Mouse (Mus musculus) spleen, adult 2 months (tissue): ENCODE measurements around the gene A730071L15Rik. TPM values are rescaled to one million over a fixed set of nuclear protein-coding genes. Genes with fewer than 3 reads are reported as not detected.
A peak's percentile ranks its signal among the peaks of the same experiment; 100 is the strongest.

ENCODE experiments used
- DNase-seq, 2 experiments: peaks; one replicate each; pipeline versions ENCODE4 v3.0.0 to v3.0.0-alpha.2; 2012 to 2021; ENCODE audit warnings: low spot score in 2 of 2, low read depth in 1 of 2
- H3K27ac ChIP-seq: fragments of 200-500 bp; 2 replicates; pipeline ENCODE4 v1.5.1; 2012; ENCODE audit warnings: low read length, inconsistent platforms; ENCODE audit not compliant: insufficient read depth
- H3K27me3 ChIP-seq: fragments of 200-500 bp; 2 replicates; pipeline ENCODE4 v1.6.1; 2012; ENCODE audit warnings: mild to moderate bottlenecking, moderate library complexity, low read length, inconsistent platforms; ENCODE audit not compliant: control insufficient read depth, insufficient read depth
- H3K36me3 ChIP-seq: fragments of 200-500 bp; 2 replicates; pipeline ENCODE4 v1.6.1; 2012; ENCODE audit warnings: mild to moderate bottlenecking, low read length, inconsistent platforms; ENCODE audit not compliant: control insufficient read depth, insufficient read depth
- H3K4me1 ChIP-seq: fragments of 200-500 bp; 2 replicates; pipeline ENCODE4 v1.6.1; 2011; ENCODE audit warnings: inconsistent platforms; ENCODE audit not compliant: control insufficient read depth, insufficient read depth, insufficient read length
- H3K4me3 ChIP-seq: fragments of 200-500 bp; 2 replicates; pipeline ENCODE4 v1.5.1; 2011; ENCODE audit warnings: mild to moderate bottlenecking, inconsistent platforms; ENCODE audit not compliant: insufficient read depth, insufficient read length; ENCODE audit errors: extremely low read depth
- CTCF ChIP-seq: fragments of 200-500 bp; IDR thresholded peaks from 2 replicates; pipeline ENCODE4 v1.5.1; 2011; ENCODE audit warnings: mild to moderate bottlenecking, inconsistent platforms; ENCODE audit not compliant: insufficient read depth, insufficient read length, insufficient replicate concordance; ENCODE audit errors: extremely low read depth
- POLR2A ChIP-seq: fragments of 200-500 bp; IDR thresholded peaks from 2 replicates; pipeline ENCODE4 v1.6.1; 2011; ENCODE audit warnings: low read depth, low read length, inconsistent platforms
- WGBS: fragments of 180-500 bp; shearing (Covaris S2); methylation state at CpG from one replicate; pipeline ENCODE4 v1.1.7; 2018; 5-methylcytosine and 5-hydroxymethylcytosine counted together
- polyA plus RNA-seq: library from polyadenylated mRNA; depleted of rRNA; stranded (reverse); fragments of >200 nt; gene quantifications from 2 replicates; pipeline ENCODE4 v1.2.3, GENCODE M21; 2012; rRNA removed

A730071L15Rik gene
- 0.07 and 0.09 TPM in 2 replicates for polyA plus RNA-seq

- 1% methylated on average over 35 of the region's 35 CpGs for WGBS
- Histone ChIP-seq H3K36me3 (no peaks in the 10 kb centered on the region), H3K27ac (peak within 1 kb of the TSS; percentile 99), H3K4me1 (peaks cover 8% of the 10 kb centered on the region), H3K4me3 (peak within 1 kb of the TSS; percentile 94), H3K27me3 (no peaks in the 10 kb centered on the region)
- no peak for DNase-seq
- TF ChIP-seq CTCF (no peak), POLR2A (no peak)
Measured at GRCm38 (mm10) chr11:6199410-6200086, at the start of gene A730071L15Rik. A730071L15Rik (plus strand) TSS chr11:6200029.

GRCm38 (mm10) chr11:6152864-6153263 lies 47.0 kb upstream of the A730071L15Rik start:
- 28% methylated on average over 4 of the region's 4 CpGs for WGBS
- no peak for DNase-seq
- H3K4me3 ChIP-seq = no peak overlapping the region
- H3K36me3 ChIP-seq = peaks cover 13% of the 10 kb centered on the region
- peak overlapping the region; percentile 36; the same call in 1 of the 2 replicates for H3K27ac ChIP-seq
- peaks cover 17% of the 10 kb centered on the region for H3K4me1 ChIP-seq
- TF ChIP-seq POLR2A (no peak), CTCF (no peak)
- H3K27me3 ChIP-seq = no peaks in the 10 kb centered on the region

- Histone ChIP-seq H3K36me3 (peaks cover 6% of the 10 kb centered on the region), H3K4me3 (no peak overlapping the region), H3K4me1 (peaks cover 17% of the 10 kb centered on the region), H3K27me3 (no peaks in the 10 kb centered on the region), H3K27ac (no peak overlapping the region)
- TF ChIP-seq CTCF = no peak
- no peak for TF ChIP-seq POLR2A
- WGBS = 24% methylated on average over 3 of the region's 3 CpGs
- DNase-seq = no peak
Measured at GRCm38 (mm10) chr11:6154211-6154701, 45.6 kb upstream of the A730071L15Rik start.

- H3K27me3 ChIP-seq = no peaks in the 10 kb centered on the region
- TF ChIP-seq POLR2A (no peak), CTCF (no peak)
- H3K4me1 ChIP-seq = peaks cover 20% of the 10 kb centered on the region
- 91% methylated on average over 5 of the region's 5 CpGs for WGBS
- no peak for DNase-seq
- H3K36me3 ChIP-seq = no peaks in the 10 kb centered on the region
- H3K27ac ChIP-seq = no peak overlapping the region
- no peak overlapping the region for H3K4me3 ChIP-seq
Measured at GRCm38 (mm10) chr11:6156651-6157050, 43.2 kb upstream of the A730071L15Rik start.

GRCm38 (mm10) chr11:6157119-6157518 lies 42.7 kb upstream of the A730071L15Rik start:
- 92% methylated on average over 5 of the region's 5 CpGs for WGBS
- no peak for DNase-seq
- no peak overlapping the region for H3K4me3 ChIP-seq
- TF ChIP-seq POLR2A (no peak), CTCF (no peak)
- H3K4me1 ChIP-seq = peaks cover 20% of the 10 kb centered on the region
- H3K36me3 ChIP-seq = no peaks in the 10 kb centered on the region
- no peaks in the 10 kb centered on the region for H3K27me3 ChIP-seq
- H3K27ac ChIP-seq = no peak overlapping the region

- H3K27me3 ChIP-seq = no peaks in the 10 kb centered on the region
- no peak overlapping the region for H3K27ac ChIP-seq
- DNase-seq = no peak
- TF ChIP-seq CTCF (no peak), POLR2A (no peak)
- 96% methylated on average over 1 of the region's 1 CpGs for WGBS
- peaks cover 13% of the 10 kb centered on the region; the same call in 1 of the 2 replicates for H3K4me1 ChIP-seq
- no peak overlapping the region for H3K4me3 ChIP-seq
- no peaks in the 10 kb centered on the region for H3K36me3 ChIP-seq
Measured at GRCm38 (mm10) chr11:6158515-6158914, 41.3 kb upstream of the A730071L15Rik start.

GRCm38 (mm10) chr11:6159704-6160275 lies 40.0 kb upstream of the A730071L15Rik start:
- Histone ChIP-seq H3K36me3 (no peaks in the 10 kb centered on the region), H3K27me3 (no peaks in the 10 kb centered on the region), H3K4me3 (no peak overlapping the region), H3K27ac (no peak overlapping the region), H3K4me1 (peaks cover 4% of the 10 kb centered on the region; the same call in 1 of the 2 replicates)
- no peak for DNase-seq
- 67% methylated on average over 4 of the region's 4 CpGs for WGBS
- TF ChIP-seq CTCF (no peak), POLR2A (no peak)
